Mouse (Mus musculus): ENCODE results near the gene Nipsnap3a. TPM values are rescaled to one million over a fixed set of nuclear protein-coding genes. Genes with fewer than 3 reads are reported as not detected.

The Nipsnap3a gene
- polyA plus RNA-seq, 1 experiment, result 121 TPM

DNA sequence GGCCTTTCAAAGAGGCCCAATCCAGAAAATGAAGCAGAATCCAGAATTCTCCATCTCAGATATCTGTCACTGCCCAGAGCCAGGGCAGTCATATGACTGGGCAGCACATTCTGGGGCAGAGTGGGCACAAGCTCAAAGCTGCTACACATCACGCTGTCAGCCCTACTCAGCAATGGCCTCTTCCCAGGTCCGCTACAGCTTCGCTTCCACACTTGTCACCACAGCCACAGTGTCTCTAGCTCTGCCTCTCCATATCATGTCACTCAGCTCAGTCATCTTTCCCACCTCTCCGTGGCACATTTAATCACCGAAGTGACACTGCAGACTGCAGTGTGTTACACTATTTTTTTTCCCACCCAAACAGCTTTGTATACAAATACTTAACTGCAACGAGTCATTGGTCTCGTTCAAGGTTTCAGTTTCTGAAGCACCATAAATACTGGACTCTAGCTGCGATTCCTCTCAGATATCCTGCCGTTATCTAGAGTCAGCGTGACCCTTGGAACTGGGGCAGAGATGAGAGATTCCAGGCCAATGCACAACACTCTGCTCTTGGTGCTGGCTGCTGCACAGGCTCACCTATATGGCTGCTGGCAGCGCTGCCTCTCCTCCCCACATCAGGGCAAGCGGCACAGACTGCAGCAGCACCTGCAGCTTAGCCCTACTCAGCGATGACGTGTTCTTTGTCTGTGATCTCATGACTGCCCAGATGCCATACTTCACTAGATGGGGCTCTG is 34.3 kb downstream of the Nipsnap3a start:
- no peak for TF ChIP-seq POLR2A (IDR thresholded peaks at IDR 0.05; ENCODE audit: control insufficient read depth, low read depth, low read length)
- TF ChIP-seq CTCF (IDR thresholded peaks at IDR 0.05; ENCODE audit: control insufficient read depth, insufficient read depth, insufficient replicate concordance, low read depth, low read length), result no peak
- no peak overlapping the region for H3K4me3 ChIP-seq (ENCODE audit: control insufficient read depth, low read depth, low read length)
- no peaks in the 10 kb centered on the region for H3K36me3 ChIP-seq (ENCODE audit: control insufficient read depth, insufficient read depth, low read length)
- no peaks in the 10 kb centered on the region for H3K27me3 ChIP-seq (ENCODE audit: control insufficient read depth, insufficient read depth, low read length)
- H3K27ac ChIP-seq (ENCODE audit: control insufficient read depth, insufficient read depth, low read depth, low read length), result no peak overlapping the region
- H3K4me1 ChIP-seq (ENCODE audit: control insufficient read depth, insufficient read depth, low read length), result no peaks in the 10 kb centered on the region

DNA sequence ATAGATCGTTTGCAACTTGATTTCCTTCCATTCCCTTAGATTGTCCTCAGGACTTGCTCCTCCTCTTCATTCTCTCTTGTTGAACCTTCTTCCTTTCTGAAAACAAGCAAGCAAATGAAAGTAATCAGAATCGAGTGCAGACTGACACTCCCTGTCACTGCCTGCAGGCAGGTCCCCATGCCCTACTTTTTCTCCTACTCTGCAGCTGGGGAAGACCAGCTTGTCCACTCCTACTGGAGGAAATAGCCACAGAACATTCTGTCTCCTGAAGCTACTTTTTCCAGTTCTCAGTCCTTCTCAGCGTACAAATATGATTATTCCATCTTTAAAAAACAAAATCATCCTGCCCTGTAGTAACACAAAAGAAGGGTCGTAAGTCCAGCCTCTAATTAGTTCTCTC is 35.3 kb downstream of the Nipsnap3a start:
- Histone ChIP-seq H3K27ac (ENCODE audit: control insufficient read depth, insufficient read depth, low read depth, low read length) (no peak overlapping the region), H3K4me3 (ENCODE audit: control insufficient read depth, low read depth, low read length) (no peak overlapping the region), H3K36me3 (ENCODE audit: control insufficient read depth, insufficient read depth, low read length) (no peaks in the 10 kb centered on the region), H3K27me3 (ENCODE audit: control insufficient read depth, insufficient read depth, low read length) (no peaks in the 10 kb centered on the region), H3K4me1 (ENCODE audit: control insufficient read depth, insufficient read depth, low read length) (no peaks in the 10 kb centered on the region)
- TF ChIP-seq CTCF (IDR thresholded peaks at IDR 0.05; ENCODE audit: control insufficient read depth, insufficient read depth, insufficient replicate concordance, low read depth, low read length), result no peak
- no peak for TF ChIP-seq POLR2A (IDR thresholded peaks at IDR 0.05; ENCODE audit: control insufficient read depth, low read depth, low read length)

DNA sequence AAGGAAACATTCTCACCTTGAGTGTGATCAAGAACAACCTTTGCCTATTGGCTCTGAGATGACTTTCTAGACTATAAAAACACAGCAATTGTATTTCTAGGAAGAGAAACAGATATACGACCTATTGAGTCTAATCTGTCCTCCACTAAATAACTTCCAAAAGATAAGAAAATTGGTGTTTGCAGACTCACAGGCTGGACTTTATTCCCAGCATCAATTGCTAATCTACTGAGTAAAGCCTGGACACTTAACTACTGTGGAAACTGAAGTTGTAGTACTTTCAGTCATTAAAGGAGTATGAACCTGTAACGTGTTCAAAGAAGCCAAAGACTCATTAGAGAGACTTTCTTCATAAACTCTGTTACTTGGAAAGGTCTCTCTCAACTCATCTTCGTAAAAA is 38.7 kb downstream of the Nipsnap3a start:
- Histone ChIP-seq H3K4me3 (ENCODE audit: control insufficient read depth, low read depth, low read length) (no peak overlapping the region), H3K27ac (ENCODE audit: control insufficient read depth, insufficient read depth, low read depth, low read length) (no peak overlapping the region), H3K27me3 (ENCODE audit: control insufficient read depth, insufficient read depth, low read length) (no peaks in the 10 kb centered on the region), H3K36me3 (ENCODE audit: control insufficient read depth, insufficient read depth, low read length) (no peaks in the 10 kb centered on the region), H3K4me1 (ENCODE audit: control insufficient read depth, insufficient read depth, low read length) (no peaks in the 10 kb centered on the region)
- TF ChIP-seq CTCF (IDR thresholded peaks at IDR 0.05; ENCODE audit: control insufficient read depth, insufficient read depth, insufficient replicate concordance, low read depth, low read length) (no peak), POLR2A (IDR thresholded peaks at IDR 0.05; ENCODE audit: control insufficient read depth, low read depth, low read length) (no peak)

DNA sequence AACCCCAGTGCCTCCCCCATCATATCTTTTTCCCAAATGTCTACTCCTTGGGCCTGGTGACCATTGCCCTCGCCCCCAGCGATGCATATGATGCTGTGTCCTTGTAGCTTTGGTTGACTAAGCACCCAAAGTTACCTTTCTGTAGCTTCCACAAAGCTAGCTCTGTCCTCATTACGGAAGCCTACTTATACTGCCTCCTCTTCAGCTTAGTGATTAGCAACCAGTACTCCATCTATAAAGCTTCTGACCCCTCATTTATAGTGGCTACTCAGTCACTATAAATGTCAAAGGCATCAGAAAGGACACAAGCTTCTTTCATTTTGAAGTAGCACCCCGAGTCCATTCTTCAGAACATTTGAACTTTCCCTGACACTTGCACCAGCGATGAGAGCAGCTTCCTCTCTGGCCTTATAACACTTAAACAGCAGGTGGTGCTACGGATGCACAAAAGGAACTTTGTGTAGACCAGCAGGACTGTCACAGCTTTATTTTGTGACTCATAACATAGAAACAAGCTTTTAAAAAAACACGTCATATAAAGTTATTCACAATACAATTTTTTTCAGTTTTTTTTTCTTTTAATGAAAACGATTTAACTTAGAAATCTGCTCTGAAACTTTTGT is 41.4 kb downstream of the Nipsnap3a start:
- Histone ChIP-seq H3K27ac (ENCODE audit: control insufficient read depth, insufficient read depth, low read depth, low read length) (no peak overlapping the region), H3K4me3 (ENCODE audit: control insufficient read depth, low read depth, low read length) (no peak overlapping the region), H3K27me3 (ENCODE audit: control insufficient read depth, insufficient read depth, low read length) (no peaks in the 10 kb centered on the region), H3K36me3 (ENCODE audit: control insufficient read depth, insufficient read depth, low read length) (no peaks in the 10 kb centered on the region), H3K4me1 (ENCODE audit: control insufficient read depth, insufficient read depth, low read length) (no peaks in the 10 kb centered on the region)
- TF ChIP-seq CTCF (IDR thresholded peaks at IDR 0.05; ENCODE audit: control insufficient read depth, insufficient read depth, insufficient replicate concordance, low read depth, low read length) (no peak), POLR2A (IDR thresholded peaks at IDR 0.05; ENCODE audit: control insufficient read depth, low read depth, low read length) (no peak)

DNA sequence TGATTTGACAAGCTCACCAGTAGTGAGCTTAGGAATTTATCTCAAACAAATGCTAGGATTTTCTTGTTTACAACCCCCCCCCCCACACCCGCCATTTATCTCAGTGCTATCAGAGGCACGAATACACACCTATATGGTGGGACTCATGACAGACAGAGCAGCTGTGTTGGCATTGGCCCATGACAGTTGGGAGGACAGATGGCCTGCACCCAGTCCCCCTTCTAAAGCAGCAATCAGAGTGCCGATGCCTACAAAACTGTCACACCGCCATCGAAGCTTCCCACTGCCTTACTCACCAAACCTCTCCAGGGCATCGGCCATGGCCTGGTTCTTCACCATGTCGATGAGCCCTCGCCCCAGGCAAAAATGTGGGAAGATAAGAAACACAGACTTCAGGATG is 54.7 kb downstream of the Nipsnap3a start:
- H3K36me3 ChIP-seq (ENCODE audit: control insufficient read depth, insufficient read depth, low read length), result no peaks in the 10 kb centered on the region
- TF ChIP-seq CTCF (IDR thresholded peaks at IDR 0.05; ENCODE audit: control insufficient read depth, insufficient read depth, insufficient replicate concordance, low read depth, low read length) (no peak), POLR2A (IDR thresholded peaks at IDR 0.05; ENCODE audit: control insufficient read depth, low read depth, low read length) (no peak)

DNA sequence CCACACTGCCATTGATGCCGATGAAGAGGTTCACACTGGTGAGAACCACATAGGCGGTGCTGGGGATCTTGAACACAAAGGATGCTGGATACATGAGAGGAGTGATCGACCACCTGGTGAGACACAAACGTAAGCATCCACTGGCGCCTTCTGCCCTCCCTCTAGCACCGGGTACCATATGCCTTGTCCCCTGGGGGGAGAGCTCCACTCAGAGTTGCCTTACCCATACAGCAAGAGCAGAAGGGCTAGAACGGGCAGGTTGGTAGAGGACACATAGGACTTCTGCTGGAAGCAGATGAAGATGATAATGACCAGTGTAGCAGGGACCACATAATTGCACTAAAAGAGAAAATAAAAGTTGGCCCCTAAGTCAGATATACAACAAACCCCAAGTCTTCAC is 56.7 kb downstream of the Nipsnap3a start:
- H3K4me1 ChIP-seq (ENCODE audit: control insufficient read depth, insufficient read depth, low read length), result no peaks in the 10 kb centered on the region
- no peaks in the 10 kb centered on the region for H3K27me3 ChIP-seq (ENCODE audit: control insufficient read depth, insufficient read depth, low read length)
- no peak overlapping the region for H3K4me3 ChIP-seq (ENCODE audit: control insufficient read depth, low read depth, low read length)
- no peak overlapping the region for H3K27ac ChIP-seq (ENCODE audit: control insufficient read depth, insufficient read depth, low read depth, low read length)
- TF ChIP-seq POLR2A (IDR thresholded peaks at IDR 0.05; ENCODE audit: control insufficient read depth, low read depth, low read length) (no peak), CTCF (IDR thresholded peaks at IDR 0.05; ENCODE audit: control insufficient read depth, insufficient read depth, insufficient replicate concordance, low read depth, low read length) (no peak)
- no peaks in the 10 kb centered on the region for H3K36me3 ChIP-seq (ENCODE audit: control insufficient read depth, insufficient read depth, low read length)

More for the DNA sequence above, 54.7 kb downstream of the Nipsnap3a start:
- Histone ChIP-seq H3K27ac (ENCODE audit: control insufficient read depth, insufficient read depth, low read depth, low read length) (no peak overlapping the region), H3K4me1 (ENCODE audit: control insufficient read depth, insufficient read depth, low read length) (no peaks in the 10 kb centered on the region), H3K27me3 (ENCODE audit: control insufficient read depth, insufficient read depth, low read length) (no peaks in the 10 kb centered on the region), H3K4me3 (ENCODE audit: control insufficient read depth, low read depth, low read length) (no peak overlapping the region)

DNA sequence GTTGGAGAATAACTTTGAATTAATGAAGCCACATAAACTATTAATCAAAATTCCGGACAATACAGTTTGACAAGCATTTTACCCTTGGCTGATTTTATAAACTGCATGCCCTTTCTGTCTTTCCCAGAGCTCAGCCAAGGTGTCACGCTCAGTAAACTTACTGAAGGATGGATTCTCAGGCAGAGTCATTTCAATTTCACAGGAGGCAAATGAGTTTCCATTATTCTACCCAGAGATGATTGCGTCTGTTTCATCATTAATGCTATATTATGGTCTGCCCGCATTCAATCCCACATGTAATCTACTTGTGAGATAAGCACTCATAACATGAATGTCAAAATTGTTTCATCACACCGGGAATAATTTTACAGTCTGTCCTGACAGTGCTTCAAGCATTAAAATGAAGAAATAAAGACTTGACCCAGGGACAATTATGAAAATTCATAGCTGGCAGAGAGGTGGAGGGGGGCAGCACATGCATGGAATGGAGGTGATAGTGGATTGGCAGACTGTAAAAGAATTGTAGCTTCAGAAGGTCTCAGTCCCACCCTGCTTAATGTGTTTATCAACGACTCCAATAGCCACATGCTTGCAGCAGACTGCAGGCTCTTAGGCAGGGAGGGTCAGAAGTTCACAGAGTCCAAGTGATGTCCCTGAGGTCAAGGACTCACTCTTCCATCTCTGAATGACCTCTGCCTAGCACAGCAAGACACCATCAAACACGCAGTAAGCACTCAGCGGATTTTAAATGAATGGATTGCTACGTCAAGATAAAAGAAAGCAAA is 57.4 kb downstream of the Nipsnap3a start:
- no peak overlapping the region for H3K4me3 ChIP-seq (ENCODE audit: control insufficient read depth, low read depth, low read length)
- no peaks in the 10 kb centered on the region for H3K4me1 ChIP-seq (ENCODE audit: control insufficient read depth, insufficient read depth, low read length)
- H3K27ac ChIP-seq (ENCODE audit: control insufficient read depth, insufficient read depth, low read depth, low read length), result no peak overlapping the region
- H3K36me3 ChIP-seq (ENCODE audit: control insufficient read depth, insufficient read depth, low read length), result no peaks in the 10 kb centered on the region
- TF ChIP-seq POLR2A (IDR thresholded peaks at IDR 0.05; ENCODE audit: control insufficient read depth, low read depth, low read length), result no peak
- TF ChIP-seq CTCF (IDR thresholded peaks at IDR 0.05; ENCODE audit: control insufficient read depth, insufficient read depth, insufficient replicate concordance, low read depth, low read length), result no peak
- H3K27me3 ChIP-seq (ENCODE audit: control insufficient read depth, insufficient read depth, low read length), result no peaks in the 10 kb centered on the region

Other genes with a start within 250 kb of the Nipsnap3a start
- gene Olfr275, start 174.7 kb upstream of the Nipsnap3a start, polyA plus RNA-seq (2012; rRNA removed), result 1.5 and 2.0 TPM in 2 replicates
- gene Olfr273, start 130.0 kb upstream of the Nipsnap3a start, polyA plus RNA-seq (2012; rRNA removed), result not detected in 2 replicates
- not detected in 2 replicates for gene Olfr272, start 70.1 kb upstream of the Nipsnap3a start, polyA plus RNA-seq (2012; rRNA removed)
- gene Olfr270, start 24.7 kb upstream of the Nipsnap3a start, polyA plus RNA-seq (2012; rRNA removed), result not detected in 2 replicates
- 5.4 and 6.5 TPM in 2 replicates for gene Nipsnap3b, start 22.6 kb downstream of the Nipsnap3a start, polyA plus RNA-seq (2012; rRNA removed)
- 5.0 and 9.8 TPM in 2 replicates for gene Abca1, start 170.6 kb downstream of the Nipsnap3a start, polyA plus RNA-seq (2012; rRNA removed)

All from testis, adult 2 months (tissue).